Mouse (Mus musculus) intestine, postnatal 0 days (tissue): Measurements from ENCODE around the gene Il4ra. TPM values are rescaled to one million over a fixed set of nuclear protein-coding genes. Genes with fewer than 3 reads are reported as not detected.
A peak's percentile ranks its signal among the peaks of the same experiment; 100 is the strongest.

Source experiments
- ATAC-seq: fragments of 200-750 bp; cut with Nextera tagmentation; 2 replicates; pipeline ENCODE4 v1.8.0; 2017; ENCODE audit warnings: mild to moderate bottlenecking, moderate TSS enrichment, moderate library complexity
- H3K27ac ChIP-seq: fragments of 300-500 bp; sonication (generic); 2 replicates; pipeline ENCODE4 v1.5.1; 2014; ENCODE audit warnings: mild to moderate bottlenecking, low read depth, low read length, moderate library complexity
- H3K27me3 ChIP-seq: fragments of 300-500 bp; sonication (generic); replicated peaks from 2 replicates; pipeline ENCODE4 v1.6.1; 2014; ENCODE audit warnings: low read length, mixed read lengths; ENCODE audit not compliant: control insufficient read depth, insufficient read depth
- H3K36me3 ChIP-seq: fragments of 300-500 bp; sonication (generic); 2 replicates; pipeline ENCODE4 v1.6.1; 2014; ENCODE audit warnings: mild to moderate bottlenecking, moderate library complexity; ENCODE audit not compliant: control insufficient read depth, insufficient read depth
- H3K4me1 ChIP-seq: fragments of 300-500 bp; sonication (generic); replicated peaks from 2 replicates; pipeline ENCODE4 v1.6.1; 2014; ENCODE audit warnings: antibody characterized with exemption, low read length, mixed read lengths; ENCODE audit not compliant: control insufficient read depth, insufficient read depth
- H3K4me2 ChIP-seq: fragments of 300-500 bp; sonication (generic); replicated peaks from 2 replicates; pipeline ENCODE4 v1.6.1; 2014; ENCODE audit warnings: low read depth, mild to moderate bottlenecking, moderate library complexity
- H3K4me3 ChIP-seq: fragments of 300-500 bp; sonication (generic); 2 replicates; pipeline ENCODE4 v1.5.1; 2014; ENCODE audit warnings: low read depth, low read length
- H3K9ac ChIP-seq: fragments of 300-500 bp; sonication (generic); 2 replicates; pipeline ENCODE4 v1.6.1; 2014; ENCODE audit warnings: mild to moderate bottlenecking, low read depth, low read length
- H3K9me3 ChIP-seq: fragments of 300-500 bp; sonication (generic); 2 replicates; pipeline ENCODE4 v1.6.1; 2016; ENCODE audit warnings: mixed run types; ENCODE audit not compliant: control insufficient read depth
- CTCF ChIP-seq: sonication (generic); IDR thresholded peaks from 2 replicates; pipeline ENCODE4 v1.5.1; 2016; ENCODE audit warnings: low read depth, mild to moderate bottlenecking, control low read depth, antibody characterized with exemption, moderate library complexity
- WGBS: fragments of 180-500 bp; shearing (Covaris S2); extraction: QIAGEN DNeasy Blood & Tissue Kit; methylation state at CpG from one replicate; pipeline ENCODE4 v1.1.7; 2014; 5-methylcytosine and 5-hydroxymethylcytosine counted together
- polyA plus RNA-seq: library from polyadenylated mRNA; unstranded; fragments of >200 nt; fragmentation: Nextera tagmentation; extraction: Ambion mirVana; gene quantifications from 2 replicates; pipeline ENCODE4 v1.2.1, GENCODE M21; 2015

Il4ra gene
- polyA plus RNA-seq, 1 experiment from 2014 or later: 32.3 TPM

GRCm38 (mm10) chr7:125558997-125559396 is 7.1 kb downstream of the Il4ra start:
- TF ChIP-seq CTCF: no peak
- peaks cover 12% of the 10 kb centered on the region; the same call in 1 of the 2 replicates for H3K36me3 ChIP-seq
- no peaks in the 10 kb centered on the region for H3K9me3 ChIP-seq
- 48% methylated on average over 5 of the region's 5 CpGs for WGBS
- no peak overlapping the region for H3K9ac ChIP-seq
- H3K27ac ChIP-seq: peak overlapping the region; percentile 62
- no peak; the same call in 1 of the 2 replicates for ATAC-seq
- no peak overlapping the region for H3K4me2 ChIP-seq
- H3K4me1 ChIP-seq: peaks cover 52% of the 10 kb centered on the region
- H3K27me3 ChIP-seq: no peaks in the 10 kb centered on the region
- no peak overlapping the region for H3K4me3 ChIP-seq

- 78% methylated on average over 10 of the region's 10 CpGs for WGBS
- no peaks in the 10 kb centered on the region for H3K27me3 ChIP-seq
- no peak for TF ChIP-seq CTCF
- ATAC-seq: no peak
- no peaks in the 10 kb centered on the region for H3K9me3 ChIP-seq
- H3K4me2 ChIP-seq: no peak overlapping the region
- H3K36me3 ChIP-seq: peaks cover 14% of the 10 kb centered on the region; the same call in 1 of the 2 replicates
- H3K9ac ChIP-seq: no peak overlapping the region
- H3K4me1 ChIP-seq: peaks cover 51% of the 10 kb centered on the region
- peak overlapping the region; percentile 62 for H3K27ac ChIP-seq
- H3K4me3 ChIP-seq: no peak overlapping the region
Observed at GRCm38 (mm10) chr7:125559537-125559936, 7.6 kb downstream of the Il4ra start.

GRCm38 (mm10) chr7:125560146-125560785 is 8.3 kb downstream of the Il4ra start:
- peaks cover 21% of the 10 kb centered on the region for H3K36me3 ChIP-seq
- H3K9ac ChIP-seq: 0 out of 2 replicates have a peak overlapping the region, but pooled peaks have one; percentile 11
- no peak overlapping the region for H3K4me3 ChIP-seq
- no peaks in the 10 kb centered on the region for H3K9me3 ChIP-seq
- no peaks in the 10 kb centered on the region for H3K27me3 ChIP-seq
- H3K4me2 ChIP-seq: 0 out of 2 replicates have a peak overlapping the region, but pooled peaks have one; percentile 17
- TF ChIP-seq CTCF: no peak
- 57% methylated on average over 7 of the region's 7 CpGs for WGBS
- H3K27ac ChIP-seq: peak overlapping the region; percentile 82
- ATAC-seq: no peak; the same call in 1 of the 2 replicates
- H3K4me1 ChIP-seq: peaks cover 48% of the 10 kb centered on the region

GRCm38 (mm10) chr7:125561085-125561690 is 9.3 kb downstream of the Il4ra start:
- 20% methylated on average over 9 of the region's 9 CpGs for WGBS
- peak; percentile 92 for ATAC-seq

GRCm38 (mm10) chr7:125562413-125562812 is 10.5 kb downstream of the Il4ra start:
- Histone ChIP-seq H3K9ac (no peak overlapping the region), H3K4me3 (no peak overlapping the region), H3K27me3 (no peaks in the 10 kb centered on the region), H3K4me2 (no peak overlapping the region), H3K27ac (no peak overlapping the region), H3K4me1 (peaks cover 34% of the 10 kb centered on the region), H3K36me3 (peaks cover 42% of the 10 kb centered on the region), H3K9me3 (no peaks in the 10 kb centered on the region)
- ATAC-seq: no peak
- TF ChIP-seq CTCF: no peak
- WGBS: 76% methylated on average over 4 of the region's 4 CpGs

More at GRCm38 (mm10) chr7:125561085-125561690, 9.3 kb downstream of the Il4ra start:
- Histone ChIP-seq H3K9ac (no peak overlapping the region), H3K4me2 (no peak overlapping the region), H3K36me3 (peaks cover 30% of the 10 kb centered on the region), H3K4me1 (peaks cover 44% of the 10 kb centered on the region), H3K27me3 (no peaks in the 10 kb centered on the region), H3K4me3 (no peak overlapping the region), H3K9me3 (no peaks in the 10 kb centered on the region), H3K27ac (peak overlapping the region; percentile 82)
- TF ChIP-seq CTCF: no peak

GRCm38 (mm10) chr7:125563093-125563492 is 11.2 kb downstream of the Il4ra start:
- Histone ChIP-seq H3K27me3 (no peaks in the 10 kb centered on the region), H3K9me3 (no peaks in the 10 kb centered on the region), H3K4me3 (no peak overlapping the region), H3K9ac (no peak overlapping the region), H3K4me2 (no peak overlapping the region), H3K36me3 (peaks cover 46% of the 10 kb centered on the region), H3K4me1 (peaks cover 34% of the 10 kb centered on the region), H3K27ac (no peak overlapping the region)
- 79% methylated on average over 3 of the region's 3 CpGs for WGBS
- ATAC-seq: no peak
- no peak for TF ChIP-seq CTCF
